Mouse (Mus musculus) G1E (cell line): ENCODE measurements around the gene Sh3kbp1.

Experiments used
- CTCF ChIP-seq: IDR thresholded peaks from 2 replicates; pipeline ENCODE4 v1.5.1; 2012; ENCODE audit warnings: low read depth, low read length, inconsistent platforms, mixed read lengths
- GATA1 ChIP-seq: IDR thresholded peaks from 2 replicates; pipeline ENCODE4 v1.6.1; 2012; ENCODE audit warnings: borderline replicate concordance, low read length, inconsistent platforms, mixed read lengths
- POLR2AphosphoS5 ChIP-seq: IDR thresholded peaks from 2 replicates; pipeline ENCODE4 v1.6.1; 2012; ENCODE audit warnings: low read depth, low read length, inconsistent platforms; ENCODE audit not compliant: insufficient replicate concordance
- TAL1 ChIP-seq: conservative IDR thresholded peaks from 2 replicates; pipeline ENCODE4 v1.6.1; 2012; ENCODE audit warnings: low read depth, low read length, inconsistent platforms, mixed read lengths

DNA sequence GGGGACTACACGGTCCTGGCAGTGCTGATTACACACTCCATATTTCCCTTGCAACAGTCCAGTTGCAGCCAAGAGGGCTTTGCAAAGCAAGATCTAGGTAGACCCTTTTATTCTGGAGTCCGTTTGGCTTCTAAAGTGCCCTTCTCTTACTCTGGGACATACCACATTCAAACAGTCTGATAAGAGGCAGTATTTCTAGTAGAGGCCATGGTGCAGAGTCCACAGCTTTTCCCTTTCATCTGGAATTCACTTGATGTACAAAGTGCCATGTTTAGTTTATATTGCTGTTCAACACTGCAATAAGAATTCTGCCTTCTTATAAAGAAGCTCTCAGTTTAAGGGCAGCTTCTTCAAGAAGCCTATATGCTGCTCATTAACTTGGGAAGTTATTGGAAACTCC, 168.5 kb downstream of the Sh3kbp1 start:
- no peak for TF ChIP-seq CTCF
- no peak for TF ChIP-seq GATA1
- TF ChIP-seq TAL1 = no peak
- TF ChIP-seq POLR2AphosphoS5 = no peak
